18 mouse cellular contexts compared by ENCODE assay signal in the genomic region with DNA sequence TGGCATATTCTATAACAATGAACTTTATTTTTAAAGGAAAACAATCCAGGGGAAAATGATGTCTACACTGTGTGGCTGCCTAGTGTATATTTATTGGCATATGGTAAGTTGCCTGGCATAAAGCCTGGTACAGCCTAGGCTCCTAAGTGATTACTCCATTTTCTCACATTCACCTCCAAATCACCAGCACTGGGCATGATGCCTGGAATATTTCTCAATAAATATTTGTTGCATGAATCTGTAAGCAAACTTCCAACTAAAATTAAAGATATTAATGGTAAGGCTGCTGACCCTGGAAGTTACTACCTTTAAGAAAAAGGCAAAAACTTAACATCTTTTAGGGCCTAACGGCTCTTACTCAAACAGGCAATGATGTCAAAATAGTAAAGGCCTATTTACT.
DNase-seq lines count a peak whose midpoint lies in the region; ATAC-seq and TF ChIP-seq lines count a peak whose summit lies in the region.
"Had no signal": no experiment of that assay in that cellular context is flagged by ENCODE, and none has a peak within 500 bp of the region (broad histone marks: within the 10 kb centered on the region; RNA-seq: fewer than 3 reads in every experiment).

No protein-coding gene starts in this region.

- no peaks in the 10 kb centered on the region for H3K36me3 ChIP-seq in lung, postnatal 0 days (ENCODE audit: insufficient read depth, low read length)
- no peaks in the 10 kb centered on the region for H3K36me3 ChIP-seq in stomach, postnatal 0 days (ENCODE audit: control insufficient read depth, insufficient read depth, low read length)
- H3K36me3 ChIP-seq: forebrain, embryonic 15.5 days; intestine, embryonic 15.5 days; kidney, embryonic 15.5 days; liver, embryonic 12.5 days; midbrain, embryonic 10.5 days; neural tube, embryonic 13.5 days had no signal

- no peak overlapping the region for H3K27ac ChIP-seq in lung, postnatal 0 days (ENCODE audit: low read length)
- no peak overlapping the region for H3K27ac ChIP-seq in stomach, postnatal 0 days (replicated peaks)
- H3K27ac ChIP-seq: forebrain, embryonic 15.5 days; hindbrain, embryonic 14.5 days; intestine, embryonic 15.5 days; kidney, embryonic 15.5 days; left cerebral cortex, adult 2 months; liver, embryonic 12.5 days; midbrain, embryonic 10.5 days; neural tube, embryonic 13.5 days had no signal

- no peak overlapping the region for H3K4me2 ChIP-seq in lung, postnatal 0 days (replicated peaks; ENCODE audit: low read depth, low read length)
- H3K4me2 ChIP-seq in stomach, postnatal 0 days (replicated peaks; ENCODE audit: low read depth): no peak overlapping the region
- H3K4me2 ChIP-seq: forebrain, embryonic 15.5 days; hindbrain, embryonic 14.5 days; intestine, embryonic 15.5 days; kidney, embryonic 15.5 days; liver, embryonic 12.5 days; neural tube, embryonic 13.5 days had no signal

- H3K9ac ChIP-seq in lung, postnatal 0 days (replicated peaks; ENCODE audit: low read depth): no peak overlapping the region
- no peak overlapping the region for H3K9ac ChIP-seq in stomach, postnatal 0 days (ENCODE audit: low read length)
- H3K9ac ChIP-seq: forebrain, embryonic 15.5 days; hindbrain, embryonic 14.5 days; intestine, embryonic 15.5 days; kidney, embryonic 15.5 days; liver, embryonic 12.5 days; neural tube, embryonic 13.5 days had no signal

- H3K4me3 ChIP-seq in lung, postnatal 0 days (ENCODE audit: low read depth, low read length): no peak overlapping the region
- no peak overlapping the region for H3K4me3 ChIP-seq in stomach, postnatal 0 days (ENCODE audit: low read depth, low read length)
- H3K4me3 ChIP-seq: forebrain, embryonic 15.5 days; intestine, embryonic 15.5 days; kidney, embryonic 15.5 days; left cerebral cortex, adult 2 months; liver, embryonic 12.5 days; midbrain, embryonic 10.5 days; neural tube, embryonic 13.5 days had no signal

- no peak for TF ChIP-seq CTCF in lung, postnatal 0 days (IDR thresholded peaks at IDR 0.05)
- TF ChIP-seq CTCF in stomach, postnatal 0 days (IDR thresholded peaks at IDR 0.05; ENCODE audit: low read depth): no peak

- peak; percentile 25; the same call in 1 of the 2 replicates for TF ChIP-seq EP300 in lung, postnatal 0 days (IDR thresholded peaks at IDR 0.05)
- no peak for TF ChIP-seq EP300 in stomach, postnatal 0 days (optimal IDR thresholded peaks at IDR 0.05)

- 0 out of 2 replicates have a peak, but pooled peaks have one; percentile 43 for ATAC-seq in lung, postnatal 0 days
- no peak for ATAC-seq in stomach, postnatal 0 days (ENCODE audit: low FRiP score, low TSS enrichment)
- ATAC-seq: forebrain, embryonic 15.5 days; intestine, embryonic 15.5 days; liver, embryonic 12.5 days had no signal

- H3K27me3 ChIP-seq in lung, postnatal 0 days (replicated peaks; ENCODE audit: insufficient read depth, low read length): no peaks in the 10 kb centered on the region
- H3K27me3 ChIP-seq in stomach, postnatal 0 days (ENCODE audit: control insufficient read depth, insufficient read depth, low read length): no peaks in the 10 kb centered on the region
- H3K27me3 ChIP-seq: forebrain, embryonic 15.5 days; intestine, embryonic 15.5 days; kidney, embryonic 15.5 days; liver, embryonic 12.5 days; neural tube, embryonic 13.5 days had no signal

- no peaks in the 10 kb centered on the region for H3K9me3 ChIP-seq in lung, postnatal 0 days (ENCODE audit: low read length)
- no peaks in the 10 kb centered on the region for H3K9me3 ChIP-seq in stomach, postnatal 0 days (ENCODE audit: control insufficient read depth, low read length)
- H3K9me3 ChIP-seq: forebrain, embryonic 15.5 days; intestine, embryonic 15.5 days; kidney, embryonic 15.5 days; liver, embryonic 12.5 days; midbrain, embryonic 10.5 days; neural tube, embryonic 13.5 days had no signal

- 69% methylated on average over 1 of the region's 1 CpGs for WGBS in lung, postnatal 0 days
- WGBS in stomach, postnatal 0 days: 84% methylated on average over 1 of the region's 1 CpGs

- no peaks in the 10 kb centered on the region for H3K4me1 ChIP-seq in lung, postnatal 0 days (ENCODE audit: insufficient read depth, low read depth, low read length)
- H3K4me1 ChIP-seq in stomach, postnatal 0 days (replicated peaks; ENCODE audit: control insufficient read depth, insufficient read depth): no peaks in the 10 kb centered on the region
- H3K4me1 ChIP-seq: forebrain, embryonic 15.5 days; intestine, embryonic 15.5 days; kidney, embryonic 15.5 days; liver, embryonic 12.5 days; midbrain, embryonic 10.5 days; neural tube, embryonic 13.5 days had no signal

- DNase-seq in gastrocnemius, adult 18-20 months (ENCODE audit: low spot score): peak; percentile 66
- DNase-seq in gastrocnemius, postnatal 10 days: no peak
- DNase-seq in lung, postnatal 0 days (ENCODE audit: low spot score): peak; percentile 59
- DNase-seq in lung, adult 18-20 months: no peak
- peak; percentile 97 for DNase-seq in adipocyte (ENCODE audit: low spot score)
- DNase-seq in fibroblast of lung, adult 2 months (ENCODE audit: low read depth): peak; percentile 90
- DNase-seq in stomach, postnatal 0 days (ENCODE audit: low spot score): no peak
- DNase-seq: heart, adult 11 months; lung, postnatal 10 days; thymus, postnatal 14 days had no signal

Comparison
In these comparisons a context has a peak if more than half of its experiments do, and no peak if none do; other contexts are left out.
1. DNase-seq: peak in gastrocnemius, adult 18-20 months (single experiment), lung, postnatal 0 days (single experiment), adipocyte (single experiment) and fibroblast of lung, adult 2 months (single experiment); none in gastrocnemius, postnatal 10 days (single experiment), lung, adult 18-20 months (0 of 2) and stomach, postnatal 0 days (single experiment).